ENCODE assay signal across 8 mouse cellular contexts in genomic region chr2:35514051-35514892, GRCm38 (mm10). TPM values are rescaled to one million over a fixed set of nuclear protein-coding genes. Genes with fewer than 3 reads are reported as not detected.
A peak's percentile ranks its signal among the peaks of the same experiment; 100 is the strongest.
DNase-seq lines count a peak whose midpoint lies in the region; ATAC-seq lines count a peak whose summit lies in the region.

No protein-coding gene starts in this region.

- no peaks in the 10 kb centered on the region for H3K36me3 ChIP-seq in hindbrain, embryonic 16.5 days (ENCODE audit: control insufficient read depth, insufficient read depth, low read length)
- H3K36me3 ChIP-seq in limb, embryonic 12.5 days, result no peaks in the 10 kb centered on the region

- no peaks in the 10 kb centered on the region for H3K27me3 ChIP-seq in hindbrain, embryonic 16.5 days (replicated peaks; ENCODE audit: control insufficient read depth, insufficient read depth, low read length)
- H3K27me3 ChIP-seq in limb, embryonic 12.5 days, result no peaks in the 10 kb centered on the region

- peak; percentile 88 for ATAC-seq in hindbrain, embryonic 16.5 days
- peak; percentile 69 for ATAC-seq in limb, embryonic 12.5 days (ENCODE audit: insufficient number of reproducible peaks, insufficient read depth, low FRiP score, low TSS enrichment, low read depth)

- intact Hi-C loops in gastrocnemius, postnatal 14 days (cut with DNase I; ENCODE audit: low total_unique reads), result no loop called here

- no peak overlapping the region for H3K4me3 ChIP-seq in hindbrain, embryonic 16.5 days (ENCODE audit: low read length)
- H3K4me3 ChIP-seq in limb, embryonic 12.5 days (replicated peaks), result no peak overlapping the region

- no peaks in the 10 kb centered on the region for H3K9me3 ChIP-seq in hindbrain, embryonic 16.5 days (ENCODE audit: control insufficient read depth, low read length)
- peaks cover 4% of the 10 kb centered on the region; the same call in 1 of the 2 replicates for H3K9me3 ChIP-seq in limb, embryonic 12.5 days

- DNase-seq in 3T3-L1 (ENCODE audit: low read depth, low spot score), result peak; percentile 93
- DNase-seq in adrenal gland, adult 18-20 months (ENCODE audit: low spot score in 2 of 2), result peak; percentile 9 to 35
- peak; percentile 77 for DNase-seq in gastrocnemius, postnatal 14 days
- DNase-seq in ovary, adult 18-20 months (ENCODE audit: low spot score), result peak; percentile 45
- DNase-seq in spleen, adult 12 weeks (ENCODE audit: low spot score), result no peak
- DNase-seq in thymus, postnatal 10 days (ENCODE audit: low spot score in 2 of 2), result no peak

- peak overlapping the region; percentile 45 for H3K27ac ChIP-seq in hindbrain, embryonic 16.5 days (ENCODE audit: low read depth, low read length)
- H3K27ac ChIP-seq in limb, embryonic 12.5 days, result peak overlapping the region; percentile 92

- no peak overlapping the region for H3K4me2 ChIP-seq in hindbrain, embryonic 16.5 days (ENCODE audit: low read length)
- peak overlapping the region; percentile 26 for H3K4me2 ChIP-seq in limb, embryonic 12.5 days

- 34% methylated on average over 14 of the region's 14 CpGs for WGBS in hindbrain, embryonic 16.5 days
- WGBS in limb, embryonic 12.5 days, result 41% methylated on average over 14 of the region's 14 CpGs

- H3K9ac ChIP-seq in hindbrain, embryonic 16.5 days (ENCODE audit: low read depth, low read length), result no peak overlapping the region
- no peak overlapping the region for H3K9ac ChIP-seq in limb, embryonic 12.5 days (replicated peaks)

- H3K4me1 ChIP-seq in hindbrain, embryonic 16.5 days (ENCODE audit: control insufficient read depth, insufficient read depth, low read depth, low read length), result peaks cover 5% of the 10 kb centered on the region
- peaks cover 26% of the 10 kb centered on the region for H3K4me1 ChIP-seq in limb, embryonic 12.5 days (replicated peaks)

RNA-seq across cellular contexts. Expression of gene Dab2ip, which starts 43.8 kb away (rescaled TPM):
- total RNA-seq in adrenal gland, adult 18-20 months (2021), result 10 to 100 TPM; 43.5 to 87.3 TPM
- total RNA-seq in gastrocnemius, postnatal 14 days (2021), result 10 to 100 TPM; 42.8 to 46.3 TPM
- 27.6 and 33.9 TPM in 2 replicates for polyA plus RNA-seq in hindbrain, embryonic 16.5 days (2015; fragmentation: Nextera tagmentation; extraction: Ambion mirVana)
- polyA plus RNA-seq in limb, embryonic 12.5 days (2016; fragmentation: Nextera tagmentation; extraction: Ambion mirVana), result 65.7 and 72.3 TPM in 2 replicates

RNA-seq across cellular contexts. Expression of gene Ggta1, which starts 51.2 kb away (rescaled TPM):
- 1 to 10 TPM; 9.4 to 9.8 TPM for total RNA-seq in adrenal gland, adult 18-20 months (2021)
- total RNA-seq in gastrocnemius, postnatal 14 days (2021), result 10 to 100 TPM; 11.1 to 15.6 TPM
- polyA plus RNA-seq in hindbrain, embryonic 16.5 days (2015; fragmentation: Nextera tagmentation; extraction: Ambion mirVana), result 7.1 and 9.2 TPM in 2 replicates
- polyA plus RNA-seq in limb, embryonic 12.5 days (2016; fragmentation: Nextera tagmentation; extraction: Ambion mirVana), result 7.8 and 8.8 TPM in 2 replicates

Comparison
In these comparisons a context has a peak if more than half of its experiments do, and no peak if none do; other contexts are left out.
1. DNase-seq: peak in 3T3-L1 (single experiment), adrenal gland, adult 18-20 months (2 of 2), gastrocnemius, postnatal 14 days (single experiment) and ovary, adult 18-20 months (single experiment); none in spleen, adult 12 weeks (single experiment) and thymus, postnatal 10 days (0 of 2).